Mouse (Mus musculus): Measurements from ENCODE around the gene Stard13. TPM values are rescaled to one million over a fixed set of nuclear protein-coding genes. Genes with fewer than 3 reads are reported as not detected.

The Stard13 gene
- polyA plus RNA-seq, 1 experiment: 1.4 TPM

DNA sequence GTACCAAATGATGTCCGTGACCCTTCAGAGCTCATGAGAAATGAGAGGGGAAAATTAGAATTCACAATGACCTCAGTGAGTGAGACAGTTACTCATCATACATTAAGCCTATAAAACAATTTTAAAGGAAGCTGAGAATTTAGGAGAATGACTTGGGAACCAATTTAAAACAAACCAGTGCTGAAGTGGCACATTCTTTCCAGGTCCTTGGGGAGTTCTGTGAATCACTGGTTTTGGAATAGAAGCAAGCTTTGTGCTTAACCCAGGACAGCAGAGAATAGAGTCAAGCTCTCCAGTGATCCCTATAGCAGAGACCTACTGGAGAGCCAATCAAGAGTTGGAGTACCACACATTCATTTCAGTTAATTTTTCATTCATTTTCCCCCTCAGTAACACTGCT, 59.9 kb downstream of the Stard13 start:
- WGBS: 79% methylated on average over 1 of the region's 1 CpGs
- no peak overlapping the region for H3K27ac ChIP-seq (ENCODE audit: insufficient read depth, low read length)
- no peaks in the 10 kb centered on the region for H3K36me3 ChIP-seq (ENCODE audit: control insufficient read depth, insufficient read depth, low read length)
- no peaks in the 10 kb centered on the region for H3K4me1 ChIP-seq (ENCODE audit: control insufficient read depth, insufficient read depth, insufficient read length)
- DNase-seq (ENCODE audit: low read depth in 1 of 2, low spot score in 2 of 2): no peak
- TF ChIP-seq CTCF (IDR thresholded peaks at IDR 0.05; ENCODE audit: extremely low read depth, insufficient read depth, insufficient read length, insufficient replicate concordance): no peak
- no peak for TF ChIP-seq POLR2A (IDR thresholded peaks at IDR 0.05; ENCODE audit: low read depth, low read length)
- no peaks in the 10 kb centered on the region for H3K27me3 ChIP-seq (ENCODE audit: control insufficient read depth, insufficient read depth, low read length)
- H3K4me3 ChIP-seq (ENCODE audit: extremely low read depth, insufficient read depth, insufficient read length): no peak overlapping the region

DNA sequence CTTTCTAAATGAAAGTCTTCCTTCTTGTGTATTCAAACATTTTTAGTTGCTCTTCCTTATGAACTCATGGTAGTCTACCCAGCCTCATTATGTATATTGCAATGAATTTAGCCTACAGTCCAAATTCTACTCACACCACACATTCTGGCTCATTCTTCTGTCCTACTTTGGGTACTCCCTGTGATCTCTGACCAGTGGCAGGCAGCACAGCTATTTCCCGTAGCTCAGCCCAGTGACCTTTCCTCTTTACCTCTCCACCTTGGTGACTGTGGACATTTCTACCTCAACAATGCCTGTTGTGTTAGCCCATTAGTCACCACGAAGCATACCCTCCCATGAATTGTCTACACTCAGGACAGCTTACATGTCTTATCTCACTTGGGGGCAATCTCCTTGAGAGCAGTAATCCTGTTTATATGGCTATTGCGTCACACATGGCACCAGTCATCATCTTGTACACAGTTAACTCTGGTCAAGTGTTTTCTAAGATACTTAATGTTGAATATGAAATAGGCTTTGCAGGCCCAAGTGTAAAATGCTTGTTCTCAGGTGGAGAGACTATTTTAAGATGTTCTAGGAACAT, 63.4 kb downstream of the Stard13 start:
- H3K27me3 ChIP-seq (ENCODE audit: control insufficient read depth, insufficient read depth, low read length): no peaks in the 10 kb centered on the region
- no peak overlapping the region for H3K4me3 ChIP-seq (ENCODE audit: extremely low read depth, insufficient read depth, insufficient read length)
- DNase-seq (ENCODE audit: low read depth in 1 of 2, low spot score in 2 of 2): no peak
- H3K27ac ChIP-seq (ENCODE audit: insufficient read depth, low read length): no peak overlapping the region
- TF ChIP-seq POLR2A (IDR thresholded peaks at IDR 0.05; ENCODE audit: low read depth, low read length): no peak
- no peak for TF ChIP-seq CTCF (IDR thresholded peaks at IDR 0.05; ENCODE audit: extremely low read depth, insufficient read depth, insufficient read length, insufficient replicate concordance)
- H3K4me1 ChIP-seq (ENCODE audit: control insufficient read depth, insufficient read depth, insufficient read length): no peaks in the 10 kb centered on the region
- no peaks in the 10 kb centered on the region for H3K36me3 ChIP-seq (ENCODE audit: control insufficient read depth, insufficient read depth, low read length)
- WGBS: 87% methylated on average over 3 of the region's 3 CpGs

GRCm38 (mm10) chr5:151168191-151168590, 65.4 kb downstream of the Stard13 start:
- 86% methylated on average over 3 of the region's 3 CpGs for WGBS

DNA sequence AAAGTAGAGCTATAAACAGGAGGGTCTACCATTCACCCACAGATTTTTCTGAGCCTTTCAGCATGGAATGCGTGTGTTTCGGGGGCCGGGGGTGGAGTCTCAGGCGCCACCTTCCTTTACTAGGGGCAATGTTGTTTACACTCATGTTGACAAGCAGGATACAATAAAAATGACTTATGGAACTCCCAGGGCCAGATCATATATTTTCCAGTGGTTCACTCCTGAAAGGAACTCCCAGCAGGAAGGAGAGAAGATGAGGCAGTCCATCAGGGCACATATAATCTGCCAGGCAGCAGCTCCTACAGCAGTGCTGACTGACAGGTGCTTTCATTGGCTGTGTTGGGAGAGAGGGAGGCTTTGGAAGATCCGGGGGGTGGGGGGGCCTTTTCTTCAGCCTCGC, 66.0 kb downstream of the Stard13 start:
- 86% methylated on average over 6 of the region's 6 CpGs for WGBS
- Histone ChIP-seq H3K4me1 (ENCODE audit: control insufficient read depth, insufficient read depth, insufficient read length) (no peaks in the 10 kb centered on the region), H3K27me3 (ENCODE audit: control insufficient read depth, insufficient read depth, low read length) (no peaks in the 10 kb centered on the region), H3K36me3 (ENCODE audit: control insufficient read depth, insufficient read depth, low read length) (no peaks in the 10 kb centered on the region), H3K4me3 (ENCODE audit: extremely low read depth, insufficient read depth, insufficient read length) (no peak overlapping the region), H3K27ac (ENCODE audit: insufficient read depth, low read length) (no peak overlapping the region)
- TF ChIP-seq CTCF (IDR thresholded peaks at IDR 0.05; ENCODE audit: extremely low read depth, insufficient read depth, insufficient read length, insufficient replicate concordance): no peak
- no peak for TF ChIP-seq POLR2A (IDR thresholded peaks at IDR 0.05; ENCODE audit: low read depth, low read length)
- no peak for DNase-seq (ENCODE audit: low read depth in 1 of 2, low spot score in 2 of 2)

More at GRCm38 (mm10) chr5:151168191-151168590, 65.4 kb downstream of the Stard13 start:
- Histone ChIP-seq H3K36me3 (ENCODE audit: control insufficient read depth, insufficient read depth, low read length) (no peaks in the 10 kb centered on the region), H3K27ac (ENCODE audit: insufficient read depth, low read length) (no peak overlapping the region), H3K4me1 (ENCODE audit: control insufficient read depth, insufficient read depth, insufficient read length) (no peaks in the 10 kb centered on the region), H3K27me3 (ENCODE audit: control insufficient read depth, insufficient read depth, low read length) (no peaks in the 10 kb centered on the region), H3K4me3 (ENCODE audit: extremely low read depth, insufficient read depth, insufficient read length) (no peak overlapping the region)
- DNase-seq (ENCODE audit: low read depth in 1 of 2, low spot score in 2 of 2): no peak
- TF ChIP-seq POLR2A (IDR thresholded peaks at IDR 0.05; ENCODE audit: low read depth, low read length): no peak
- TF ChIP-seq CTCF (IDR thresholded peaks at IDR 0.05; ENCODE audit: extremely low read depth, insufficient read depth, insufficient read length, insufficient replicate concordance): no peak

- DNase-seq (ENCODE audit: low read depth in 1 of 2, low spot score in 2 of 2): no peak
- WGBS: 87% methylated on average over 5 of the region's 5 CpGs
- no peaks in the 10 kb centered on the region for H3K36me3 ChIP-seq (ENCODE audit: control insufficient read depth, insufficient read depth, low read length)
- H3K27me3 ChIP-seq (ENCODE audit: control insufficient read depth, insufficient read depth, low read length): no peaks in the 10 kb centered on the region
- TF ChIP-seq POLR2A (IDR thresholded peaks at IDR 0.05; ENCODE audit: low read depth, low read length) (no peak), CTCF (IDR thresholded peaks at IDR 0.05; ENCODE audit: extremely low read depth, insufficient read depth, insufficient read length, insufficient replicate concordance) (no peak)
- no peak overlapping the region for H3K4me3 ChIP-seq (ENCODE audit: extremely low read depth, insufficient read depth, insufficient read length)
- H3K4me1 ChIP-seq (ENCODE audit: control insufficient read depth, insufficient read depth, insufficient read length): no peaks in the 10 kb centered on the region
- H3K27ac ChIP-seq (ENCODE audit: insufficient read depth, low read length): no peak overlapping the region
Observed at GRCm38 (mm10) chr5:151166266-151166665, 67.4 kb downstream of the Stard13 start.

DNA sequence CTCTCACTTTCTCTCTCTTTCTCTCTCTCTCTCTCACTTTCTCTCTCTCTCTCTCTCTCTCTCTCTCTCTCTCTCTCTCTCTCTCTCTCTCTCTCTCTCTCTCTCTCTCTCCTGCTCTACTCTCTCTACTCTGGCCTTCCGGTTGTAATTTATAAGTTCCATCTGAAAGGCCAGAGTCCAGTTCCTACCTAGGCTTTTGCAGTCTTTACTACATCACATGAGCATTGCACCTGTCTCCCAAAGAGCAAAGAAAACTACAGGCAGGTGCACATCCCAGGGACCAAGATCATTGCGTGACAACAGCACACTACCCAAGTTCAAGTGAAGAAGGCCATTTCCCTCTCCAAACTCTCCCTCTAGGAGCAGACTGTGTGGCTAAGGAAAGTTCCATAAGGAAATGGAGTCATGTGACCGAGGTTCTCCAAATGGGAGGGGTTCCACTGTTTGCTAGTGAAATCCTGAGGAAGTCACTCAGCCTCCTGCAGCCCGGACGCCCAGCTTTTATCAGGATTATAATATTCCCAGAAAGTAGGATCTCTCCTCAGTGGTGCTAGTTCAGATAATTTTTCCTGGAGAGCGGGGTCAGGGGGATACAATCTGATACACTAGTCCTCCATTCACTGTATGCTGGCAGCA, 68.1 kb downstream of the Stard13 start:
- no peak for DNase-seq (ENCODE audit: low read depth in 1 of 2, low spot score in 2 of 2)
- H3K27ac ChIP-seq (ENCODE audit: insufficient read depth, low read length): no peak overlapping the region
- H3K27me3 ChIP-seq (ENCODE audit: control insufficient read depth, insufficient read depth, low read length): no peaks in the 10 kb centered on the region
- H3K36me3 ChIP-seq (ENCODE audit: control insufficient read depth, insufficient read depth, low read length): no peaks in the 10 kb centered on the region
- TF ChIP-seq POLR2A (IDR thresholded peaks at IDR 0.05; ENCODE audit: low read depth, low read length): no peak
- no peak for TF ChIP-seq CTCF (IDR thresholded peaks at IDR 0.05; ENCODE audit: extremely low read depth, insufficient read depth, insufficient read length, insufficient replicate concordance)
- H3K4me3 ChIP-seq (ENCODE audit: extremely low read depth, insufficient read depth, insufficient read length): no peak overlapping the region
- WGBS: 86% methylated on average over 6 of the region's 6 CpGs
- H3K4me1 ChIP-seq (ENCODE audit: control insufficient read depth, insufficient read depth, insufficient read length): no peaks in the 10 kb centered on the region

GRCm38 (mm10) chr5:151164815-151165214, 68.8 kb downstream of the Stard13 start:
- Histone ChIP-seq H3K27ac (ENCODE audit: insufficient read depth, low read length) (no peak overlapping the region), H3K4me3 (ENCODE audit: extremely low read depth, insufficient read depth, insufficient read length) (no peak overlapping the region), H3K36me3 (ENCODE audit: control insufficient read depth, insufficient read depth, low read length) (no peaks in the 10 kb centered on the region), H3K4me1 (ENCODE audit: control insufficient read depth, insufficient read depth, insufficient read length) (no peaks in the 10 kb centered on the region), H3K27me3 (ENCODE audit: control insufficient read depth, insufficient read depth, low read length) (no peaks in the 10 kb centered on the region)
- TF ChIP-seq CTCF (IDR thresholded peaks at IDR 0.05; ENCODE audit: extremely low read depth, insufficient read depth, insufficient read length, insufficient replicate concordance): no peak
- no peak for TF ChIP-seq POLR2A (IDR thresholded peaks at IDR 0.05; ENCODE audit: low read depth, low read length)
- 82% methylated on average over 4 of the region's 4 CpGs for WGBS
- no peak for DNase-seq (ENCODE audit: low read depth in 1 of 2, low spot score in 2 of 2)
